In genomic region chr1:13052067-13052460, GRCm38 (mm10) we compare ENCODE assay signal across 8 mouse cellular contexts.
A peak's percentile ranks its signal among the peaks of the same experiment; 100 is the strongest.
DNase-seq lines count a peak whose midpoint lies in the region; ATAC-seq lines count a peak whose summit lies in the region.

No protein-coding gene starts in this region.

- intact Hi-C loops in left cerebral cortex, postnatal 4 days (cut with DNase I), result no loop called here

- H3K27ac ChIP-seq in embryonic facial prominence, embryonic 13.5 days, result no peak overlapping the region
- no peak overlapping the region for H3K27ac ChIP-seq in midbrain, embryonic 15.5 days

- peak; percentile 11 for DNase-seq in left cerebral cortex, postnatal 4 days
- no peak for DNase-seq in left cerebral cortex, adult 11 months (ENCODE audit: low spot score)
- DNase-seq in adrenal gland, postnatal 25 days, result peak; percentile 14
- DNase-seq in hindlimb bud, embryonic 11.5 days (ENCODE audit: extremely low spot score, low read depth, low spot score), result peak; percentile 14
- peak; percentile 6 for DNase-seq in liver
- DNase-seq in thymus, postnatal 25 days, result peak; percentile 29

- peaks cover 16% of the 10 kb centered on the region for H3K27me3 ChIP-seq in embryonic facial prominence, embryonic 13.5 days
- H3K27me3 ChIP-seq in midbrain, embryonic 15.5 days (replicated peaks), result peaks cover 2% of the 10 kb centered on the region; the same call in 1 of the 2 replicates

- H3K9me3 ChIP-seq in embryonic facial prominence, embryonic 13.5 days, result no peaks in the 10 kb centered on the region
- H3K9me3 ChIP-seq in midbrain, embryonic 15.5 days, result no peaks in the 10 kb centered on the region

- H3K4me1 ChIP-seq in embryonic facial prominence, embryonic 13.5 days, result no peaks in the 10 kb centered on the region
- H3K4me1 ChIP-seq in midbrain, embryonic 15.5 days, result no peaks in the 10 kb centered on the region

- peak overlapping the region; percentile 37 for H3K4me2 ChIP-seq in embryonic facial prominence, embryonic 13.5 days
- H3K4me2 ChIP-seq in midbrain, embryonic 15.5 days, result no peak overlapping the region; the same call in 1 of the 2 replicates

- ATAC-seq in embryonic facial prominence, embryonic 13.5 days (ENCODE audit: insufficient number of reproducible peaks, insufficient read depth, low FRiP score, low TSS enrichment, low read depth), result no peak
- ATAC-seq in midbrain, embryonic 15.5 days (replicated peaks), result peak; percentile 62

- H3K36me3 ChIP-seq in embryonic facial prominence, embryonic 13.5 days, result no peaks in the 10 kb centered on the region
- no peaks in the 10 kb centered on the region for H3K36me3 ChIP-seq in midbrain, embryonic 15.5 days (replicated peaks)

- WGBS in embryonic facial prominence, embryonic 13.5 days, result 12% methylated on average over 7 of the region's 7 CpGs
- 11% methylated on average over 7 of the region's 7 CpGs for WGBS in midbrain, embryonic 15.5 days

- H3K4me3 ChIP-seq in embryonic facial prominence, embryonic 13.5 days, result no peak overlapping the region
- H3K4me3 ChIP-seq in midbrain, embryonic 15.5 days, result no peak overlapping the region

- no peak overlapping the region for H3K9ac ChIP-seq in embryonic facial prominence, embryonic 13.5 days
- no peak overlapping the region for H3K9ac ChIP-seq in midbrain, embryonic 15.5 days
